Mouse (Mus musculus): Measurements from ENCODE around the gene Dnlz. TPM values are rescaled to one million over a fixed set of nuclear protein-coding genes. Genes with fewer than 3 reads are reported as not detected.

The Dnlz gene
- polyA plus RNA-seq, 2 experiments = 7.0 to 7.6 TPM

DNA sequence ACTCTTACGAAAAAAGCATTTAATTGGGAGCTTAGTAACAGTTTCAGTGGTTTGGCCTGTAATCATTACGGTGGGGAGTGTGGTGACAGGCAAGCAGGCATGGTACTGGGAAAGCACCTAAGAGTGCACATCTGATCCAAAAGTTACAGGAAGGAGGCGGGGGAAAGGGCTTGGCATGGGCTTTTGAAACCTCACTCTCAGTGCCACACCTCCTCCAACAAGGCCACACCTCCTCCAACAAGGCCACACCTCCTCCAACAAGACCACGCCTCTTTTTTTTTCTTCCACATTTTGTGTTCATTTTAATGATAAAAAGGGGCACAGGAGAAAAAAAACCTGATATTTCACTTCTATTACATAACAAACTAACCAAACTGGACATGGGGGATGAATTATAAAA, 24.1 kb downstream of the Dnlz start:
- H3K4me1 ChIP-seq (replicated peaks; ENCODE audit: control insufficient read depth in 2 of 2, insufficient read depth in 2 of 2, low read length in 1 of 2) = no peaks in the 10 kb centered on the region
- H3K36me3 ChIP-seq (replicated peaks; ENCODE audit: control insufficient read depth, insufficient read depth, low read depth) = no peaks in the 10 kb centered on the region
- DNase-seq (ENCODE audit: low read depth in 3 of 3, low spot score in 3 of 3) = no peak
- no peak overlapping the region for H3K4me2 ChIP-seq (ENCODE audit: low read depth)
- H3K27ac ChIP-seq = no peak overlapping the region
- TF ChIP-seq CTCF (IDR thresholded peaks at IDR 0.05; ENCODE audit: low read depth) = no peak
- TF ChIP-seq EP300 (IDR thresholded peaks at IDR 0.05; ENCODE audit: low read depth) = no peak
- 68% methylated on average over 4 of the region's 4 CpGs for WGBS (ENCODE audit: insufficient replicate concordance)
- H3K9ac ChIP-seq (replicated peaks) = no peak overlapping the region
- H3K27me3 ChIP-seq (ENCODE audit: control insufficient read depth, insufficient read depth, low read length) = no peaks in the 10 kb centered on the region
- ATAC-seq (ENCODE audit: insufficient read depth) = no peak
- H3K4me3 ChIP-seq (ENCODE audit: insufficient read depth in 1 of 2, low read depth in 2 of 2, low read length in 2 of 2) = no peak overlapping the region
- no peaks in the 10 kb centered on the region for H3K9me3 ChIP-seq (ENCODE audit: control insufficient read depth, low read length)

DNA sequence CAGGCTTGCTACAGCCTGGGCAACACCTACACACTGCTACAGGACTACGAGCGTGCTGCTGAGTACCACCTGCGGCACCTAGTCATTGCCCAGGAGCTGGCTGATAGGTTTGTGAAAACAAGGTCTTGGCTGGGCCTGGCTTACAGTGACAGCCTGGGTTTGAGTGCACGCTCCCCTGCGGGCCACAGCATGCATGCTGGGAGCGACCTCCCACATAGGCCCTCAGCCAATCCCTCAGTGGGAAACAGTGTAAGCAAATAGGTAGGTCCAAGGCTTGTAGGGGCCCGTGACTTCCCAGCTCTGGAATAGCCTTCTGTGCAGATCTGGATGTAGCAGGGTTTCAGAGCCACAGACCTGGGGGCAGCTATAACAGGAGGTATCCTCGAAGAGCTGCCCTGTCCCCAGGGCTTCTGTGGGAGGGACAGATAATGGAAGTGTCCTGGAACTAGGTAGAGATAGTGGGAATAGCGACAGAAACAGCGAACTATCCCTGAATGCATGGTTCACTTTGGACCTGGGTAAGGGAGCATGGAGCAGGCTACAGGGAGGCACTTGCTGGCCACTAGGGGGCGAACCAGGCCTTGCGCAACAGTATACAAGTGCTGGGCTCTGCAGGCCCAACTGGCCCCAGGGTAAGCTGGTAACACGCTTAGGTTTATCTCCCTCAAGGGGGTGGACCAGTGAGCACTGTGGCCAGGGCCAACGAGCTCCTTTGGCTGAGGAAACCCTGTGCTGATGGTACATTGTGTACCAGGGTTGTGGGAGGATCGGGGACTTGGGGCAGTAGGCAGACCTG, 26.3 kb downstream of the Dnlz start:
- Histone ChIP-seq H3K9ac (replicated peaks) (no peak overlapping the region), H3K36me3 (replicated peaks; ENCODE audit: control insufficient read depth, insufficient read depth, low read depth) (no peaks in the 10 kb centered on the region), H3K4me3 (ENCODE audit: insufficient read depth in 1 of 2, low read depth in 2 of 2, low read length in 2 of 2) (no peak overlapping the region), H3K4me1 (replicated peaks; ENCODE audit: control insufficient read depth in 2 of 2, insufficient read depth in 2 of 2, low read length in 1 of 2) (no peaks in the 10 kb centered on the region), H3K27ac (no peak overlapping the region), H3K27me3 (ENCODE audit: control insufficient read depth, insufficient read depth, low read length) (no peaks in the 10 kb centered on the region), H3K4me2 (ENCODE audit: low read depth) (no peak overlapping the region), H3K9me3 (ENCODE audit: control insufficient read depth, low read length) (no peaks in the 10 kb centered on the region)
- peak; percentile 44 to 54 (median 53) for DNase-seq (ENCODE audit: low read depth in 3 of 3, low spot score in 3 of 3)
- TF ChIP-seq EP300 (IDR thresholded peaks at IDR 0.05; ENCODE audit: low read depth) = no peak
- TF ChIP-seq CTCF (IDR thresholded peaks at IDR 0.05; ENCODE audit: low read depth) = peak; percentile 99
- WGBS (ENCODE audit: insufficient replicate concordance) = 50% methylated on average over 15 of the region's 15 CpGs
- peak; percentile 74 for ATAC-seq (ENCODE audit: insufficient read depth)

DNA sequence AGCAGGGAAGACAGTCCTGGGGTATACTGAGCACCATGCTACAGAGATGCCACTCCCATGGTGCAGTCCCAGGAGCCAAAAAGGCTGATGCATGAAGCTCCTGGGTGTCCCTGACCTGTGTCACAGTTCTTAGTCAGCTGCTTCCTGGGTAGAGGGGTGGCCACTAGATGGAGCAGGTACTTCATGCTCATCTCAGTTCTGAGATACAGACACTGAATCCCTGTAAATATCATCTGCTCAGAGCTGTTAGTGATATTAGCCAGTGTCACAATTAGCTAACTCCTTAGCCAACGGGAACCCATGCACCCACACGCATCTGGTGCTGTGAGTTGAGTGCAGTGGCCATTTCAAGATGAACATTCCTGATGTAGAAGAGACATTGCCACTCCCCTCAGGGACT, 27.0 kb downstream of the Dnlz start:
- Histone ChIP-seq H3K4me1 (replicated peaks; ENCODE audit: control insufficient read depth in 2 of 2, insufficient read depth in 2 of 2, low read length in 1 of 2) (no peaks in the 10 kb centered on the region), H3K4me2 (ENCODE audit: low read depth) (no peak overlapping the region), H3K9me3 (ENCODE audit: control insufficient read depth, low read length) (no peaks in the 10 kb centered on the region), H3K4me3 (ENCODE audit: insufficient read depth in 1 of 2, low read depth in 2 of 2, low read length in 2 of 2) (no peak overlapping the region), H3K36me3 (replicated peaks; ENCODE audit: control insufficient read depth, insufficient read depth, low read depth) (no peaks in the 10 kb centered on the region), H3K27ac (no peak overlapping the region), H3K27me3 (ENCODE audit: control insufficient read depth, insufficient read depth, low read length) (no peaks in the 10 kb centered on the region), H3K9ac (replicated peaks) (no peak overlapping the region)
- TF ChIP-seq EP300 (IDR thresholded peaks at IDR 0.05; ENCODE audit: low read depth) (no peak), CTCF (IDR thresholded peaks at IDR 0.05; ENCODE audit: low read depth) (peak; percentile 63)
- 53% methylated on average over 2 of the region's 2 CpGs for WGBS (ENCODE audit: insufficient replicate concordance)
- no peak for ATAC-seq (ENCODE audit: insufficient read depth)
- no peak for DNase-seq (ENCODE audit: low read depth in 3 of 3, low spot score in 3 of 3)

GRCm38 (mm10) chr2:26323589-26324325, 28.2 kb downstream of the Dnlz start:
- Histone ChIP-seq H3K4me3 (ENCODE audit: insufficient read depth in 1 of 2, low read depth in 2 of 2, low read length in 2 of 2) (no peak overlapping the region), H3K9ac (replicated peaks) (no peak overlapping the region), H3K4me1 (replicated peaks; ENCODE audit: control insufficient read depth in 2 of 2, insufficient read depth in 2 of 2, low read length in 1 of 2) (no peaks in the 10 kb centered on the region), H3K4me2 (ENCODE audit: low read depth) (no peak overlapping the region), H3K27ac (no peak overlapping the region), H3K36me3 (replicated peaks; ENCODE audit: control insufficient read depth, insufficient read depth, low read depth) (no peaks in the 10 kb centered on the region), H3K27me3 (ENCODE audit: control insufficient read depth, insufficient read depth, low read length) (no peaks in the 10 kb centered on the region), H3K9me3 (ENCODE audit: control insufficient read depth, low read length) (no peaks in the 10 kb centered on the region)
- DNase-seq (ENCODE audit: low read depth in 3 of 3, low spot score in 3 of 3) (no peak), ATAC-seq (ENCODE audit: insufficient read depth) (no peak)
- WGBS (ENCODE audit: insufficient replicate concordance) = 72% methylated on average over 13 of the region's 13 CpGs
- TF ChIP-seq CTCF (IDR thresholded peaks at IDR 0.05; ENCODE audit: low read depth) (no peak), EP300 (IDR thresholded peaks at IDR 0.05; ENCODE audit: low read depth) (no peak)

Measured in liver, embryonic 14.5 days (tissue).